Mouse (Mus musculus) left cerebral cortex, postnatal 4 days (tissue): Measurements from ENCODE around the gene Pum3. TPM values are rescaled to one million over a fixed set of nuclear protein-coding genes. Genes with fewer than 3 reads are reported as not detected.

ENCODE experiments used
- DNase-seq: peaks from one replicate; pipeline ENCODE4 v3.0.0-alpha.2; 2022
- intact Hi-C: fragments of 180-260 bp; cut with DNase I; formaldehyde crosslinking; loops from one replicate; pipeline ENCODE4 v1.15.1; 2025
- total RNA-seq, 2 experiments: library from RNA; stranded (reverse); gene quantifications; 2 replicates each; pipeline ENCODE4 v1.2.3; 2021

The Pum3 gene
- 100 to 1,000 TPM; 103 to 121 TPM for total RNA-seq

DNA sequence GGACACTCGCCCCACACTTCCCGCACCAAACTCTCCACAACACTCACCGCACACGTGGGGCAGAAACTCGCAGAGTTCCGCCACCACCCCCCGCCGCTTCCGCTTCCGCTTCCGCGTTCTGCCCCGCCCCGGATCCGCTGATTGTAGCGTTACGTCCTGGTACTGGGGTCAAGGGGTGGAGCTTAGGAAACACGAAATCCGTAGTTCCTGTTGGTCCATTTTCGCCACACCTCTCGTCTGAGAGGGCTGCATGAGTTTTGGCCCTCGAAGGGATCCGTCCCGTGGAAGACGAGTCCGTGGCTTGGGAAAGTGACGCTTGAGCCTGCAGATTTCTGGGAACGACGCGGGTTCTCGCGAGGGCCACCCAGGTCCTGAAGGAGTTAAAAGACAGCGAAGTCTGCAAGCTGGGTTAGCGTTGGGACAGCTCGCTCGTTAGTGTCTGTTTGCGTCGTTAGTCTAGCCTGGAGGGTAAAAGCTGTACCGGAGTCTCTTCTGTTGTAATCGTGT, at the start of gene Pum3:
TSS of gene Pum3 (minus strand) at position 81 of the 507 bp plus-strand sequence.
- peak; percentile 97 for DNase-seq
- intact Hi-C loops: no loop called here

DNA sequence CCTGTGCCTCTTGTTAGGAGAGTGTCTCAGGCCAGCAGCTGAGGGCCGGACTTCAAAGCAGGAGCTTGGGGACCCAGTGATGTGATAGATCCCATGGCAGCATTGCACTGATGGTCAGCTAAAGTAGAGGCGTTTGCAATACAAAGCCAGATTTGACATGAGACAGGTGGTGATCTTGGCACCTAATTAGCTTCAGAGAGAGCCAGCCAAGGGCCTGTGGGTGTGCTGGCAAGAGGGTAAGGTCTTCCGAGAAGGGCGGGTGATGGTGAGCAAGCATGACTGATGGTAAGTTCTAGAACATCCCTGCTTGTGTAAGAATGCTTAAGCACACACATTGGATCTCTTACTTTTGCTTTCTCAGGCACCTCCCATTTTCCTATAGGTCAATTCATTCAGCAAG, 37.1 kb upstream of the Pum3 start:
- DNase-seq: peak; percentile 87
- intact Hi-C loops: loop anchor here (10.0 kb wide), 1 partner anchor 108 kb away; no protein-coding TSS in a partner anchor

DNA sequence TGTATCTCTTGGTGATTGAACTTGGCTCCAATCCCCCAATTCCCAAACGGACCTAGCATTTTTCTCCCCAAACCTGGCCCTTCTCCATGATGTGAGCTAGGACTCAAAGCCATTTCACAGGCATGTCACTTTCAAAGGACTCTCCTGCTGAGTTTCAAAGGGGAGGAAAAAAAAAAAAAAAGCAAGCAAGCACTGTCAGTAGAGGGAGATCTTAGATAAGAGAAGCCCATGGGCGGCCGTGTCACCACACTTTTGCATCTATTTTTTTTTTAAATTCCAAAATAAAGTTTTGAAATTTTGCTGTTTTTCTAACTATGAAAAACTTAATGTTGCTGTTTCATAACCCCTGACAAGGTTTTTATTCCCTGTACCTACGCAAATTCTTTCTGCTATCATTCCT, 33.0 kb upstream of the Pum3 start:
- no peak for DNase-seq
- intact Hi-C loops: loop anchor here (5.0 to 10.0 kb wide), 2 partner anchors 112 to 545 kb away; no protein-coding TSS in a partner anchor

DNA sequence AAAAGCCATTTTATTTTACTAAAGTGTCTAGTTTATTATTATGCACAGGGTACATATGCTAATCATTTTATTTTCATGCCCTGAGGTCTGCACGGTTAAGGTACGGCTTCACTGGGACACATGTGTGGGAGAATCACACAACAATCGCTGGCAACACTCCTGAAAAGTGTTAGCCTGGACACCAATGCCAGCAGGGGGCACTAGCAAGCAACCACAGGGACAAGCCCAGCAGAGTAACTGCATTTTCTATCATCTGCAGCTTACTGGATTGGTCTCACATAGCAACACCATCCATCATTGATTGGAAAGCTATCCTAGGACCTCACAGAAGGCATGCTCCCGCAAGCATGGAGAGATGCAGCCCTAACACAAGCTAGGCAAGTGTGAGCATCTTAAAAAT, 20.8 kb upstream of the Pum3 start:
- intact Hi-C loops: no loop called here

DNA sequence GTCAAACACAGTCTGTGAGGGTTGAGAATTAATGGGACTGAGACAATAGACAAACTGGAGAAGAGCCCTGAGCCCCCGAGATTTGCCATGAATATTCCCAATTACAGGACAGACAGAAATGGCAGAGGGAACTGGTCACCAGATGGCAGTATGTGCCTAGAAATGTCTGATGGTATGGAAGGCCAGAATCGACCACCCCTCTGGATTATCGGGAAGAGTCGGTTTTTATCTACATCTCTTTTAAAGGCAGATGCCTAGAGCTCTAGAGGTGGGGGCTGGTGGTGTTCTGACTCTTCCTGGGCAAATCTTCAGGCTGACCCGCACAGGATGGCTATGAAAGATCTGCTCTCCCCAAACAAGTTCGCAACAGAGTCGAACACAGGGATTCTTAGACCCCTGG, 17.9 kb upstream of the Pum3 start:
- peak; percentile 69 for DNase-seq
- intact Hi-C loops: loop anchor here (2.0 to 5.0 kb wide), 2 partner anchors 565 to 1321 kb away; partner anchors contain the start of gene Rfx3

More for the DNA sequence above, 20.8 kb upstream of the Pum3 start:
- DNase-seq: peak; percentile 85

DNA sequence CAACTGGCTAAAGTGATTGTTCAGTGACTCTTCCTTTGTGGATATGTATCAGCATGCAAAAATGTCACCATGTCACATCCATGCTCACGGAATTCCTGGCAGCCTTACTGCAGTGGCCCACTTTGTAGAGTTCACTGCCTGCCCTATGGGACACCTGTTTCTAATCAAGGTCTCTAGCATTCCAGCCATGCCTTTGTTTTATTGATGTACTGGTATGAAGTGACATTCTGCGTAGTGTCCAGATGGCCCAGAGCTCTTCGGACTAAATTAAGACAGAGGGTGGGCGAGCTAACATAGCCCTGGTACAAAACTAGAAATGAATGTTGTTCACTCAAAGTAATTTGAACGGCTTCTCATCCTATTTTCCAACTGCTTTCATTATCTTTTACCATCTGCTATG, 11.5 kb upstream of the Pum3 start:
- intact Hi-C loops: no loop called here
- no peak for DNase-seq

DNA sequence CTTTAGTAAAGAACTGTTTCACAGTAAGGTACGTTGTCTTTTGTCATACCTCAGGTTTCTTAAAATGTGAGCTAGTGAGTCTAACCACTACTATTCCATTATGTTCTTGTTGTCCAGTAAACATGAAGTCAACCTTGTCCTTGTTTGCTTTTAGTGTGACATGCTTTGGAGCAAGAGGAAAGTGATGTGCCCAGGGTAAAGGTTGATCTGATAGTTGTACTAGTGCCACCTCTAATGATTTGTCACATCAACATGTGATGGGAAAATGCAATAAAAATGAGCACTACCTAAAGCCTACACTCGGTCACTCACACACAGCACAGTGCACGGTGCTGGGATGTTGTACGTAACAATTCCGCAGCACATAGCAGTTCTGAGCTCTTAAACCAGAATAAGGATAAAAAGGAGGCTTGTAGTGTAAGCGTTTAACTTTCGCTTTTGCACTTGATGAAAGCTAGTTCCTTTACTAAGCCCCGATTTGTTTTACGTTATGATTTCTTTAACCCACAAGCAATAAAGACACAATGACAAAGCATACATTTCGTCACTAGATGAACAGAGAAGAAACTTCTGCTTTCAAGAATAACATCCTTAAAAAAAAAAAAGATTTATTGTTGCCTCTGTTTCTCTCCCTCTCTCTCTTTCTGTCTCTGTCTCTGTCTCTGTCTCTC, 8.5 kb upstream of the Pum3 start:
- no peak for DNase-seq
- intact Hi-C loops: no loop called here

DNA sequence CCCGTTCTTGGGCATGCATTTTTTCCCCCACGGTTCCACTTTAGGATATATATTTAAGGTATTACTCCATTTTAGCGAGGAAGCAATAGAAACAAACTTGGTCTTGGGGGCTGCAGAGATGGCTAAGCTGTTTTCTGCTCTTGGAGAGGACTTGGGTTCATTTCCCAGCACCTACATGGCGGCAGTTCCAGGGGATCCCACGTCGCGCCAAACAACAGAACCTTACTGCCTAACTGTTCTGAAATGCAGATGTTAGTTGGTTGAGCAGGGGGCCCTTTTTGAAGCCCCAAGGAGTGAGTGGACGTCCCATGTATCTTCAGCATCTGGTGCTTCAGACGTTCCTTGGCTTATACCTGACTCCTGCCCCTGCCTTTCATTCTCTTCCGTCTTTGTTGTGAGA, 781 bp upstream of the Pum3 start:
- peak; percentile 15 for DNase-seq
- intact Hi-C loops: no loop called here

DNA sequence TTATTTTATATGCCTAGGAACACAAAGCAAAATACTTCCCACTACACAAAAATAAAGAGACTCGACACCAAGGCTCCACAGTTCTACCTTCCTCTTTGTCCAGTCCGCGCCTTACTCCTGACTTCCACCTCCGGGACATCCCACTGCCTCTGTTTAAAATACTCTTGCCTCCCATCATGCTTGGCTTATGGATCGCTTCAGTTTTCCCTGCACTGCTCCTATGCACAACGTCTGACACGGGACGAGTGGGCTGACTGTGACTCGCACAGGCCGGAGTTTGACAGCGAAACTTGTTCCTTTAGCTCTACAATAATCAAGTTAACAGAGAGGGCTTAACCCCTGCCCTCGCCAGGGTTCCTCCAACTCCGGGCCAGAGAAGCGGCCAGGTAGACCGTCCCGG, 344 bp downstream of the Pum3 start:
- intact Hi-C loops: no loop called here
- no peak for DNase-seq

DNA sequence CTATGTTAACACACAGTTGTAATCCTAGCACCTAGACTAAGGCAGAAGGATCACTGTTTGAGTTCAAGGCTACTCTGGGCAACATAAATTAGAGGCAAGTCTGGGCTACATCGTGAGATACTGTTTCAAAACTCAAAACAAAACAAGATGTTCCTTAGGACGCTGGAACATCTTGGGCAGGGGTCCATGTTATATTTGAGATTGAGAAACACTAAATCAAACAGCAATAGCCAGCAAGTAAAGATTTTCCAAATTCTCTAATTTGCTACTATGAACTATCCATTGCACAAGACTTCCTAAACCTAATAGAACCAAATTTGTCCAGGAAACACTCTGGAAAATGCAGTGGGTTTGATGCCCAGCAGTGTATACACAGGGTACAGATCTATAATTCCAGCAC, 1.8 kb downstream of the Pum3 start:
- intact Hi-C loops: no loop called here
- DNase-seq: no peak

DNA sequence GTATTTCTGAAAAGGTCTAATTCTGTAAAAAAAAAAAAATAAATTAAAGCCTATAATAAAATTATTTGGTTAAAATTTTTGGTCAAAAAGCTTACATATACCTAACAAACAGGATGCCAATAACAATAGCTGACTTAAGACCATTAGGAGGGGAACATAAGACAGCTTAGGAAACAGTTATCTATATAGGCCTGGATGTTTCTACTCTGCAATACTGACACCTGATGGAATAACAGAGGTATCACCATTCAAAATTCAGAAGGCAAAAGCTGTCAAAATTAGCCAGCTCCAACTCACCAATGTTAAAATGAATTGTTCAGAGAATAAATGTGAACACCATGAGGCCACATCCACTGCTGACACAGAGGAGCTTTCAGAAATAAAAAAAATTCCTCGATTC, 3.2 kb downstream of the Pum3 start:
- intact Hi-C loops: no loop called here
- no peak for DNase-seq

DNA sequence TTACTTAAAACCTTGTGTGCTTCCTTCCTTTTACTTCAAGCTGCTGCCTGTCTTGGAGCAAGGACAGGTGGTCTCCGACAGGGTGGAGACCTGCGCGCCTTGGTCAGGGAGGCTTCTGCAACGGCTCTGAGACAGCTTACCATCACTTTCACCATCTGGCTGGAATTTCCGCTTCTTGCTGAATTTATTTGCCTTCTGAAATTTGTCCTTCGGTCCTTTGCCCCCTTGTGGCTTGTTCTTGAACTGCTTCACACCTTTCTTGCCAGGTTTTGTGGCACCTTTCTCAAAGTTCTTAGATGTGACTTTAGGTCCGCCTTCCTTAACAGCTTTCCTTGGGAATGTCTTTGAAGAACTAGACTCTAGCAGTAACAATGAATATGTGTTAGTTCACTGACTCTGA, 4.0 kb downstream of the Pum3 start:
- intact Hi-C loops: no loop called here
- peak; percentile 42 for DNase-seq

DNA sequence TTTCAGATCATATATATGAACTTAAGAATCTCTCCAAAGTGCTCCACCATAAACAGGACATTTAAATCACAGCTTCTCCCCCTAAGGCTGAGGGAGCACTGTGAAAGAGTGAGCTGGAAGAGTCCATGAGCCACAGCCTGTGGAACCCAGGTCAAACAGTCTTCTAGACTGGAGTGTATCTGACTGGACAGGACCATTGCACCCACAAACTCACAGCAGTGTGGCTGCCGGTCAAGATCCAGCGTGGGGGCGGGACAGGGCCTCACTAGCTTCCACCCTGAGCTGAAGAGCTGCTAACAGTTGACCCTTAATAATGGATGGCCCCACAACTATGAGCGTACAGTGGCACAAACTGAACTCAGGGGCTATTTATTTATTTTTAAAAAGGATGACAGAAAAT, 12.2 kb downstream of the Pum3 start:
- no peak for DNase-seq
- intact Hi-C loops: no loop called here

DNA sequence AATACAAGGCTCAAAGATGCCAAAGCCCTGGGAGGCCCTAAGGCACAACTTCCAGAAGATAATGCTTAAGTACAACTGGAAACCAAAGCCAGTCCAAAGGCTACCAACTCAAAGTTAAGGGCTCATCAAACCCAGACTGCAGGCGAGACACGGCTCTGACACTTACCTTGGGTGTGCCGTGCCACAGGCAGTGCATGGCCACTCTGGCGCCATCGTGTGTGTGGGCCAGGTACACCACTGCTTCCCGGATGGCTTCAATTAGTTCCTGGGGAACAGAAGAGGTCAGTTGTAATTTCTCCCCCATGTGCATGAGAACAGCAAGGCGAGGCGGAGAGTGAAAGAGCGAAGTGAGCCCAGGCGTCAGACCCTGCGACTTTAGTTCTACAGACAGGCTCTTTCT, 13.1 kb downstream of the Pum3 start:
- intact Hi-C loops: no loop called here
- DNase-seq: peak; percentile 59

DNA sequence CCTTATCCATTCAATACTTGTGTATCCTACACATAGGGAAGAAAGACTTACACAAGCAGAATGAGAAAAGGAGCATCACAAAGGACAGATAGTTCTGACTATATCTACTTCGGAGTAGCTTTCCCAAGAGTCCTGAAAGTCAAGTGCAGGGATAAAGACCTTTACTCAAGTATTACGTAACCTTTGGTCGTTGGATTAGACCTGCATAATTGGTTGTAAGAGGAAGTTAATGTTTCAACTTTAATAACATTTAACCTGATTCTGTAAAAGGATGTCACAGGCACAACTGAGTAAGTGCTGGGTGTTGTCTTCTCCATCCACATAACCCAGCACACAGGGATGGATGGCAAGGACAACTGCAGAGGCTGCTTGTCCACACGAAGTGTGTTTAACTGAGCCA, 18.3 kb downstream of the Pum3 start:
- intact Hi-C loops: loop anchor here (5.0 kb wide), 1 partner anchor 159 kb away; no protein-coding TSS in a partner anchor
- no peak for DNase-seq

DNA sequence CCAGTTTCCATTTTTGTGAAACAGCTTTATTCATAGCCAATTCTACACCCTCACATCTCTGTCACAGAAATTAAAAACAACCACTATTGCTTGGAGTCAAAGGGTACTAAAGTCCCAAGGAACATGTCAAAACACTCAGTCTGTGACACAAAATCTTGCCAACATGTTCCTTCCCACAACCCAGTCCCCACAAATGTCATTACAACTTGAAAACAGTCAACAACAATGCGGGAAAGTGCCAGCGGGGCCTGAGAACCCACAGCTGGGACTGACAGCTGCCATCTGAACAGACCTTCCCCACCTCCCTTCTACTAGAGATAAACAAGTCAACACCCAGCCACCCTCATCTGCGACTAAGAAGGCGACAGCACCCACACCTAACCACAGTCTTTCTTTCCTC, 18.9 kb downstream of the Pum3 start:
- intact Hi-C loops: loop anchor here (5.0 kb wide), 1 partner anchor 158 kb away; no protein-coding TSS in a partner anchor
- peak; percentile 26 for DNase-seq

DNA sequence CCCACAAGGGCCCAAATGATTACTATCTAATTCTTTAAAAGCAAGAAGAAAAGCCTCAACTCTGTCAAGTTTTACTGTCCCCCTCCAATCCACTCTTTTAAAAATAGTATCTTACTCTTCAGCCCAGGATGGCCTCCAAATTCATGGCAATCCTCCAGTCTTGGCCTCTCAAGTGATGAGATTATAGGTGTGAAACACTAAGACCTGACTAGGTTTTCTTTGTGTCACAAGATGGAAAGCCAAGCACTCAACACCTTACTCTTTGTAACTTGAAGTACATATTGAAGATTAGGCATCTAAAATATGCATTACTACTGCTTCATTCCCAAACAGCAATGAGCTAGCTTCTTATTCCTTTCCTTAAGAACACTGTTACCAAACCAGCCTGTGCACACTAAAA, 19.8 kb downstream of the Pum3 start:
- DNase-seq: no peak
- intact Hi-C loops: loop anchor here (5.0 kb wide), 1 partner anchor 157 kb away; no protein-coding TSS in a partner anchor

DNA sequence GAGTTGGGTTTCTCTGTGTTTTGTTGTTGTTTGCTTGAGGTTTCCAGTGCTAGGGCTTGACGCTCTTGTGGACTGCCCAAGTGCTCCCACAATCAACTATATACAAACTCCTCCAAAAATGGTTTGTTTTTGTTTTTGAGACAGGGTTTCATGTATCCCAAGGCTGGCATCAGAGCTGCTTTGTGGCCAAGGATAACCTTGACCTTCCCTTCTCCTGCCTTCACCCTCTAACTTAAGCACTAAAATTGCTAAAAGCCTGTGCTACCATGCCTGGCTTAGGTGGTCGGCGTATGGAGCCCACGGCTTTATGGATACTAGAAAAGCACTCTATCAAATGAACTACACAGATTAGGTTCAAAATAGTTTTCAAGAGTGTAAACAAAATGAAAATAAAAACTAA, 20.4 kb downstream of the Pum3 start:
- DNase-seq: no peak
- intact Hi-C loops: no loop called here

DNA sequence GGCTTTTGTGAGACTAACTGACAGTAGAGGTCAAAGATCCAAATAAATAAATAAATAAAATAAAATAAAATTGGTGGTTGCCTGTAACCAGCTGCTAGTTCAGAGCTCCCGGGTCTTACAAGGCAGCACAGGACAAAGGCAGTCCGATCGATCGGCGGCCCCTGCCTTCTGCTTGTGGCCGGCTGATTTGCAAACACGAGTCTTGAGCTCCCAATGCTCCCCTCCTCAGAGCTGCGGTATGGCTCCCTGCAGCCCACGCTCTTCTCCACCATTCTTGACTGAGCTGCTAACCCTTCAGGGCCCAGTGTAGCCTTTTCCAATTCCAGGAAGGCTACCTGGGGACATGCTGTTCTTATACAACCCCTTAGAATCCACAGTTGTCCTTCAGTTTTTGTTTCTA, 31.8 kb downstream of the Pum3 start:
- DNase-seq: no peak
- intact Hi-C loops: no loop called here

DNA sequence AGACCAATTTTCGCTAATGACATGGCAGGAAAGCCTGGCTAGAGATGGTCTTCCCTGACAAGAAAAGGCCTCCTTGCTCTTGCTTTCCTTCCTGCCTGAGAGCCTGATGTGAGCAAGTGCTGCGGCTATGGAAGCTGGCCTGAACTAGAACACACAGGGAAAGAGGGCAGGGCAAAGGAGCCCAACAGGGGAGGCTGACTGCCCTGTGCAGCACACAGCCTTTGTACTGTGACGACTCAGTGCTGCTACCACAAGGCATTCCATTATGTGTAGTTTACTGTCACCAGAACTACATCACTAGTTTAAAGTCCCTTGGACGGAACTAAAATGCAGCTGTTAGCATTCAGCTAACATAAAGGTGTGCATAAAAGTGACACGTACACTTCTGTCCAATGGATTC, 32.4 kb downstream of the Pum3 start:
- DNase-seq: no peak
- intact Hi-C loops: no loop called here

DNA sequence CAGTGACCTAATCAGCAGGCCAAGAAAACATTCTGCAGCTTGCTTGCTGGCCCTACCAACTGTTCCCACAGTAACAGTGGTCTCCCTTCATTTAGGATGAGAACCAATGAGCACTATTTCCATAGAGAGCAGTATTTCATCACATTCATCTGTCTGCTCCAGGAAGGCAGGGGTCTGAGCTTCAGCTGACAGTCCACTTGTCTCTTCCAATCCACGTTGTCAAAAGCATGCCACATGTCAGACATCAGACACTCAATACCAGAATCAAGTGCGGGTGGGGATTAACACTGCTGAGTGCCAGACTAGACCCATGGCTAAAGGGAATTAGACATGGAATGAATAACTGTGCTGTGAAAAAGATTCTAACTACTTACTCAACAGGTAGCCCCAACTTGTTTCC, 32.9 kb downstream of the Pum3 start:
- no peak for DNase-seq
- intact Hi-C loops: no loop called here

DNA sequence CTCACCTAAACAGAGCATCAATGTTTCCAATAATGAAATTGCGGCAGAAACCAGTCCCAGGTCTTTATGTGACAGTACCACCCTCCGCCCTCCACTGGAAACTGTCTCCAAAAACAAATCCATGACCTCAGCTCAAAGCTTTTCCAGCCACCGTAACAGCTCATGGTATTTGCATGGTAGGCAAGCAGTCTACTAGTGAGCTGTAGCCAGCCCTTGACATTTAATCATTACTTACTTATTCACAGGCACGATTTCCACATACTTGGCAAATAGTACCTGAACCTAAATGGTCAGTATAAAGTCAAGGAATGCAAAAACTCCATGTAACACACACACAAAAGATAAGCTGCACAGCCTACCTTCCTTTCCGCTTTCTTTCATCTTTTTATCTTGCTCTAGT, 33.7 kb downstream of the Pum3 start:
- intact Hi-C loops: no loop called here
- DNase-seq: no peak

DNA sequence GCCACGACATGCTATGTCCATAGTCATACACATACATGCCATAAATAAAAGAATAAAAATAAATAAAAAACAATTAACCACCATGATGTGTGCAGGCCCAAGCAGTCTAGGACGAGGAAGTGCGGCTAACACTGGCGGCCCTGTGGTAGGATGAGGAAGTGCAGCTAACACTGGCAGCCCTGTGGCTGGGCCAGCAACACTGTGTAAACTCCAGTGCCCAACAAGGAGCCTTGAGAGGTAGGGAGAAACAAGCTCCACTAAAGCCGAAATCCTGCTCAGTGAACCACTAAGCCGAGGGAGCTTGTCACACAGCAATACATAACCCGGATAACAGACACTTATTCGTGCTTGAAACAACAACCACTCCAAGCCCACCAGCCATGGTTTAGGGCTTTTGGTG, 34.1 kb downstream of the Pum3 start:
- peak; percentile 8 for DNase-seq
- intact Hi-C loops: no loop called here
